Mouse (Mus musculus): ENCODE measurements around the gene Fkbp5. TPM values are rescaled to one million over a fixed set of nuclear protein-coding genes. Genes with fewer than 3 reads are reported as not detected.
"Not testable (repeated sequence)": the region's sequence is repeated elsewhere in the genome, so short reads cannot be mapped to it uniquely, and the experiment has no call there.

The Fkbp5 gene
- polyA plus RNA-seq, 1 experiment: 18.9 TPM

DNA sequence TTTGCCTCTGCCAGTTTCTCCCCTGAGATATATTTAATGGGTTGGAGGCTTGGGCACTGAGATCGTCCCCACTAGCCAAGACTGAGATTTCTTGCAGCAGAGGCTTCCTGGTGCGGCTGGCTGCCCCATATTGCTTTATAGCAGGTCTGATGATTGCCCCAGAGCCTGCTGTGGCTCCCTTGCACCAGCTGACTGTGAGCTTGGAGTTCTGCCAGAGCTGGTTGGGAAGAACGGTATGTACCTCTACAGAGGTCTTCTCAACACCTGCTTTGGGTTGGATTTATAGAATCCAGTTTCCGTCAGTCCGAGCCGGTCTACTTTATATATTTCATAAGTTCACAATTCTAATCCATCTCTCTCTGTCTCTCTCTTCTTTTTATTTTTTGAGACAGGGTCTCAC lies 93.0 kb downstream of the Fkbp5 start:
- DNase-seq (ENCODE audit: extremely low spot score in 1 of 2, low spot score in 1 of 2): no peak

DNA sequence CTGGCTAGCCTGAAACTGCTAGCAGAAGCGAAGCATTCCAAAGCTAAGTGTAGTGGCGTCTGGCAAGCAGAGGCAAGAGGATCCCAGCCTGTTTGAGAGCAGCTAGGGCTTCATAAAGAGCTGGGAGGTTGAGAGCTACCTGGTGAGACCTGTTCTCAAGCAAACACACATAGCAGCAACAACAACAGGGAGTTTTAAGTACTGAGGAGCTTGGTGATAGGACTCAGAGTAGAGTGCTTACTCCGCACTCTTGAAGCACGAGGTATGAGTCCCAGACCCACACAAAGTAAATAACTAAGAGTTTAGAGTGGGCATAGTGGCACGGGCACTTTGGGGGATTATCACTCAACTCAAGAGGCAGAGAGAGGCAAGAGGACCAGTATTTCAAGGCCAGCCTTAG lies 96.3 kb downstream of the Fkbp5 start:
- no peak for DNase-seq (ENCODE audit: extremely low spot score in 1 of 2, low spot score in 1 of 2)

GRCm38 (mm10) chr17:28420229-28421051 lies 96.9 kb downstream of the Fkbp5 start:
- peak in 1 of 2 experiments; percentile 10 for DNase-seq (ENCODE audit: extremely low spot score in 1 of 2, low spot score in 1 of 2)

DNA sequence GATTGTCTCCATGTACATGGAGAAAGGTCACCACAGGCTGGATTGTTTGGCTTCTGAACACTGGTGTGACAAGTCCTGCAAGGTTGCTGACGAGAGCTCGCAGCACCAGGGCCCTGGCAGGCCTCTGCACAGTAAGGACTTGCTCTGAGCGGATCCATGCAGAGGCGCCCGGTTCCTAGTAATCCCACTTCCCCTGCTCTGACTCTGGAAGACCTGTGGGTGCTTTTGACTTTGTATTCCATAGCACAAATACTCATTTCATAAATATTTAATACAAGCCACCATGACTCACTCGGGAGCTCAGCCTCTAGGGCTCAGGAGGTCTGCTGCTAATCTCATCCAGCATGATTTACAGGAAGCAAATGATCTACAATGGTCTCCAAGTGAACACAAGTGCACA lies 97.7 kb downstream of the Fkbp5 start:
- DNase-seq (ENCODE audit: extremely low spot score in 1 of 2, low spot score in 1 of 2): no peak

- DNase-seq (ENCODE audit: extremely low spot score in 1 of 2, low spot score in 1 of 2): peak in 1 of 2 experiments; percentile 33
Measured at GRCm38 (mm10) chr17:28418954-28419353, 98.4 kb downstream of the Fkbp5 start.

GRCm38 (mm10) chr17:28418481-28418880 lies 98.8 kb downstream of the Fkbp5 start:
- not testable (repeated sequence) for DNase-seq (ENCODE audit: extremely low spot score in 1 of 2, low spot score in 1 of 2)

DNA sequence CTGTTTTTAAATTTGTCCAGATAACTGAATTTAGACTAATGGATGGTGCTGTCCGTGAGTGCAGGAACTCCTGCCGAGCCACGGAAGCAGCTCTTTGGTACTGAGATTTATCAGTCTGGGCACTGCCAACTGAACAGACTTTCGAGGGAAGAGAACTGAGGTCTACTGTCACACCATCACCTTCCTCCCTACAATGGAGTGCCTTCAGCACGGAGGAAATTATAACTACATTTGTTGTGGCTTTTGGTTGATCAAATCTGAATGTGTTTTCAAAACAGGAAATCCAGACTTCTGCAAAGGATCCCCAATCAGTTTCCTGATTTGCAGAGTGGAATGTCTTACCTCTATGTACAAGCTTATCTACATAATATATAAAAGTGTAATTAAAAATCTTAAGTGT lies 99.6 kb downstream of the Fkbp5 start:
- DNase-seq (ENCODE audit: extremely low spot score in 1 of 2, low spot score in 1 of 2): no peak

GRCm38 (mm10) chr17:28415271-28415670 lies 102.1 kb downstream of the Fkbp5 start:
- peak in 1 of 2 experiments; percentile 32 for DNase-seq (ENCODE audit: extremely low spot score in 1 of 2, low spot score in 1 of 2)

DNA sequence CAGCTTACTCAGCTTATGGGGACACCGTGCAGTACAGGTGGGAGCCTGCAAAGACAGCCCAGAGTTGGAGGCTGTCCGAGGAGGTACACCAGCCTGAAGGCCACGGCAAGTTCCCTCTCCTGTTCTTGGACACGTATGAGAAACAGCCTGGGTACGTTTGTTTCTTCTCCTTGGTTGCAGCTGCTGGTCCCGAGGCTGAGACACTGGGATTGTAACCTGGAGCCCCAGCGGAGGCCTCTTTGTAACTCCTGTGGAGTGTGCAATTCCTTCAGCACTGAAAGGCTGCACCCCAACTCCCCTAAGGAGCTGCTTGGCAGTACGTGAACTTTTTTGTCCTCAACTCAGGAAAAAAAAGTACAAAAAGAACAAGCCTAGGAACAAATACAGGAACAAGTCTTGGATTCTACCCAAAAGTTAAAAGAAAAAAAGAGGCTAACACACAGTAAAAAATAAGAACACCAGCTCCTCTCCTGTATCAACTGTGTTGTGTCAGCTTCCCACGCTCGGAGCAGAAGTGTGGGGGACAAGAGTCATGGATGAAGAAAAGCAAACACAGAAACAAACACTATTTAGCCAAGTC lies 105.9 kb downstream of the Fkbp5 start:
- no peak for DNase-seq (ENCODE audit: extremely low spot score in 1 of 2, low spot score in 1 of 2)

GRCm38 (mm10) chr17:28410731-28411130 lies 106.6 kb downstream of the Fkbp5 start:
- no peak for DNase-seq (ENCODE audit: extremely low spot score in 1 of 2, low spot score in 1 of 2)

- DNase-seq (ENCODE audit: extremely low spot score in 1 of 2, low spot score in 1 of 2): no peak
Measured at GRCm38 (mm10) chr17:28408251-28408918, 108.9 kb downstream of the Fkbp5 start.

DNA sequence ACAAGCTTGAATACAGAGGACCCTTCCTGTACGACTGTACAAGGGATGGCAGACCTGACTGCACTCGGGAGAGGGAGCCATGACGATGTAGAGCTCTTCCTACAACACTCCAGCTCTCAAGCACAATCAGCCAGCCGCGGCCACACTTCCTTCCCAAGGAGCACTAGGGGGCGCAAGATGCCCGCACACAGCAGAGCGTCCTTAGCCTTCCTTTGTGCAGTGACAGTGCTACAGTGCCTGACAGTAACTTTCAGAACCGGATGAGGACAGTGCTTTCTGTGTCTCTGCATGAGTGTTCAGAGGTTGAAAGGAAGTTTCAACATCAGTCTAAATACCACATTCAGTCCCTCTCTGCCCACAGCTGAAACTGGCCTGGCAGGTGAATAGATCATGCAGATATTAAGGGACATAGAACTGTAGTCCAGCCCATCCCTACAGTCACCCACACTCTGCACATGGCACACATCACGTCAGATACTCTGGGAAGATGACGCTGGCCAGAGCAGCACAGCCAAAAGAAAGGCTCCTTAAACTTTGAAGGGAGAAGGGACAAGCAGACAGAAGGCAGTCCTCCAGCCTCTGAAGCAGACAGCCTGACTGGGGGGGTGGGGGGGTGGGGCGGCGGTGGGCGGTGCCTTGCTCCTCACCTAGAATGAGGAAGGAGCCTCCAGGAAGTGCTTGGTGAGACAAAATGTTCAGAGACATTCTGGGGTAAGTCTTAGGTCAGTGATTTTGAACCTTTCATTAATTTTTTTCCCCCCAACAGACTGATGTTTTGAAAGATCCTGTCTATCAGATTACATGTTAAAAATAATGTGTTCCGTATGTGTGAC lies 109.7 kb downstream of the Fkbp5 start:
- peak; percentile 71 to 90 for DNase-seq (ENCODE audit: extremely low spot score in 1 of 2, low spot score in 1 of 2)

GRCm38 (mm10) chr17:28406471-28406870 lies 110.9 kb downstream of the Fkbp5 start:
- DNase-seq (ENCODE audit: extremely low spot score in 1 of 2, low spot score in 1 of 2): peak in 1 of 2 experiments; percentile 59

GRCm38 (mm10) chr17:28404745-28405144 lies 112.6 kb downstream of the Fkbp5 start:
- not testable (repeated sequence) for DNase-seq (ENCODE audit: extremely low spot score in 1 of 2, low spot score in 1 of 2)

GRCm38 (mm10) chr17:28404301-28404700 lies 113.0 kb downstream of the Fkbp5 start:
- no peak for DNase-seq (ENCODE audit: extremely low spot score in 1 of 2, low spot score in 1 of 2)

- DNase-seq (ENCODE audit: extremely low spot score in 1 of 2, low spot score in 1 of 2): no peak
Measured at GRCm38 (mm10) chr17:28394994-28395393, 122.3 kb downstream of the Fkbp5 start.

GRCm38 (mm10) chr17:28394051-28394765 lies 123.1 kb downstream of the Fkbp5 start:
- no peak for DNase-seq (ENCODE audit: extremely low spot score in 1 of 2, low spot score in 1 of 2)

GRCm38 (mm10) chr17:28391568-28392432 lies 125.5 kb downstream of the Fkbp5 start:
- DNase-seq (ENCODE audit: extremely low spot score in 1 of 2, low spot score in 1 of 2): no peak

GRCm38 (mm10) chr17:28388534-28388933 lies 128.8 kb downstream of the Fkbp5 start:
- no peak for DNase-seq (ENCODE audit: extremely low spot score in 1 of 2, low spot score in 1 of 2)

Measured in frontal cortex, adult 2 months (tissue).